In genomic region chr9:46013009-46013586, GRCm38 (mm10) we compare ENCODE assay signal across 8 mouse cellular contexts. TPM values are rescaled to one million over a fixed set of nuclear protein-coding genes. Genes with fewer than 3 reads are reported as not detected.
DNase-seq lines count a peak whose midpoint lies in the region; ATAC-seq lines count a peak whose summit lies in the region.

No protein-coding gene starts in this region.

- under 1% methylated on average over 46 of the region's 46 CpGs for WGBS in embryonic facial prominence, embryonic 10.5 days
- WGBS in heart, embryonic 16.5 days, result under 1% methylated on average over 46 of the region's 46 CpGs
- under 1% methylated on average over 44 of the region's 46 CpGs for WGBS in midbrain, embryonic 12.5 days

- H3K4me2 ChIP-seq in heart, embryonic 16.5 days (ENCODE audit: low read depth, low read length), result peak overlapping the region; percentile 60
- H3K4me2 ChIP-seq in midbrain, embryonic 12.5 days (replicated peaks), result peak overlapping the region; percentile 76

- peak; percentile 43 for ATAC-seq in heart, embryonic 16.5 days (replicated peaks; ENCODE audit: extremely low read depth, insufficient read depth, low FRiP score)
- ATAC-seq in midbrain, embryonic 12.5 days (ENCODE audit: low FRiP score, low read depth), result peak; percentile 77; the same call in 1 of the 2 replicates

- no peaks in the 10 kb centered on the region for H3K27me3 ChIP-seq in embryonic facial prominence, embryonic 10.5 days (replicated peaks; ENCODE audit: low read depth, poor library complexity, severe bottlenecking)
- no peaks in the 10 kb centered on the region for H3K27me3 ChIP-seq in heart, embryonic 16.5 days (ENCODE audit: control insufficient read depth, insufficient read depth, low read length)
- no peaks in the 10 kb centered on the region; the same call in 1 of the 2 replicates for H3K27me3 ChIP-seq in midbrain, embryonic 12.5 days

- H3K36me3 ChIP-seq in embryonic facial prominence, embryonic 10.5 days (replicated peaks), result peaks cover 2% of the 10 kb centered on the region; the same call in 1 of the 2 replicates
- no peaks in the 10 kb centered on the region for H3K36me3 ChIP-seq in heart, embryonic 16.5 days (ENCODE audit: control insufficient read depth, insufficient read depth)
- H3K36me3 ChIP-seq in midbrain, embryonic 12.5 days, result no peaks in the 10 kb centered on the region

- H3K4me3 ChIP-seq in embryonic facial prominence, embryonic 10.5 days, result peak overlapping the region; percentile 84
- H3K4me3 ChIP-seq in heart, embryonic 16.5 days (ENCODE audit: low read length), result peak overlapping the region; percentile 84
- H3K4me3 ChIP-seq in midbrain, embryonic 12.5 days, result peak overlapping the region; percentile 91

- H3K9ac ChIP-seq in heart, embryonic 16.5 days (ENCODE audit: low read length), result peak overlapping the region; percentile 88
- peak overlapping the region; percentile 98 for H3K9ac ChIP-seq in midbrain, embryonic 12.5 days (replicated peaks)

- DNase-seq in layer of hippocampus, adult 11-12 months (ENCODE audit: low spot score), result peak; percentile 32
- DNase-seq in layer of hippocampus, postnatal 14 days (ENCODE audit: low spot score in 2 of 2), result no peak
- DNase-seq in Muller cell, postnatal 12 days (ENCODE audit: inconsistent ontology term), result peak; percentile 56
- DNase-seq in embryonic facial prominence, embryonic 10.5 days (ENCODE audit: low spot score), result no peak
- peak; percentile 37 to 43 for DNase-seq in layer of hippocampus, postnatal 36 days
- DNase-seq in testis, postnatal 14 days (ENCODE audit: low spot score), result peak; percentile 83

- no peaks in the 10 kb centered on the region for H3K9me3 ChIP-seq in embryonic facial prominence, embryonic 10.5 days
- no peaks in the 10 kb centered on the region for H3K9me3 ChIP-seq in heart, embryonic 16.5 days (replicated peaks; ENCODE audit: control insufficient read depth, low read length)
- H3K9me3 ChIP-seq in midbrain, embryonic 12.5 days, result no peaks in the 10 kb centered on the region

- H3K27ac ChIP-seq in embryonic facial prominence, embryonic 10.5 days (replicated peaks), result peak overlapping the region; percentile 97
- H3K27ac ChIP-seq in heart, embryonic 16.5 days (ENCODE audit: low read length), result peak overlapping the region; percentile 88
- H3K27ac ChIP-seq in midbrain, embryonic 12.5 days (replicated peaks), result peak overlapping the region; percentile 90

- peaks cover 52% of the 10 kb centered on the region for H3K4me1 ChIP-seq in embryonic facial prominence, embryonic 10.5 days
- peaks cover 37% of the 10 kb centered on the region for H3K4me1 ChIP-seq in heart, embryonic 16.5 days (ENCODE audit: control insufficient read depth, insufficient read depth, low read length)
- H3K4me1 ChIP-seq in midbrain, embryonic 12.5 days, result peaks cover 46% of the 10 kb centered on the region

RNA-seq across cellular contexts. Expression of gene Sik3, which starts 0.5 kb away (rescaled TPM):
- total RNA-seq in layer of hippocampus, postnatal 14 days (2021), result 100 to 1,000 TPM; 104 to 118 TPM
- 8.4 and 9.9 TPM in 2 replicates for polyA plus RNA-seq in embryonic facial prominence, embryonic 10.5 days (2016; fragmentation: Nextera tagmentation; extraction: Ambion mirVana)
- polyA plus RNA-seq in heart, embryonic 16.5 days (2015; fragmentation: Nextera tagmentation; extraction: Ambion mirVana), result 5.1 and 6.7 TPM in 2 replicates
- total RNA-seq in layer of hippocampus, postnatal 36 days (2021), result 100 to 1,000 TPM; 129 to 141 TPM
- polyA plus RNA-seq in midbrain, embryonic 12.5 days (2016; fragmentation: Nextera tagmentation; extraction: Ambion mirVana), result 11.8 and 12.6 TPM in 2 replicates

RNA-seq across cellular contexts. Expression of gene Pafah1b2, which starts 0.6 kb away (rescaled TPM):
- 100 to 1,000 TPM; 196 to 238 TPM for total RNA-seq in layer of hippocampus, postnatal 14 days (2021)
- 261 and 262 TPM in 2 replicates for polyA plus RNA-seq in embryonic facial prominence, embryonic 10.5 days (2016; fragmentation: Nextera tagmentation; extraction: Ambion mirVana)
- 110 and 131 TPM in 2 replicates for polyA plus RNA-seq in heart, embryonic 16.5 days (2015; fragmentation: Nextera tagmentation; extraction: Ambion mirVana)
- total RNA-seq in layer of hippocampus, postnatal 36 days (2021), result 100 to 1,000 TPM; 227 to 234 TPM
- polyA plus RNA-seq in midbrain, embryonic 12.5 days (2016; fragmentation: Nextera tagmentation; extraction: Ambion mirVana), result 291 and 326 TPM in 2 replicates

RNA-seq across cellular contexts. Expression of gene Sidt2, which starts 58.0 kb away (rescaled TPM):
- total RNA-seq in layer of hippocampus, postnatal 14 days (2021), result 100 to 1,000 TPM; 112 to 121 TPM
- 24.7 and 27.4 TPM in 2 replicates for polyA plus RNA-seq in embryonic facial prominence, embryonic 10.5 days (2016; fragmentation: Nextera tagmentation; extraction: Ambion mirVana)
- 36.9 and 38.3 TPM in 2 replicates for polyA plus RNA-seq in heart, embryonic 16.5 days (2015; fragmentation: Nextera tagmentation; extraction: Ambion mirVana)
- 10 to 100 TPM; 77.5 to 82.1 TPM for total RNA-seq in layer of hippocampus, postnatal 36 days (2021)
- polyA plus RNA-seq in midbrain, embryonic 12.5 days (2016; fragmentation: Nextera tagmentation; extraction: Ambion mirVana), result 36.0 and 36.4 TPM in 2 replicates

Comparison
In these comparisons a context has a peak if more than half of its experiments do, and no peak if none do; other contexts are left out.
1. DNase-seq: peak in layer of hippocampus, adult 11-12 months (single experiment), Muller cell, postnatal 12 days (single experiment), layer of hippocampus, postnatal 36 days (2 of 2) and testis, postnatal 14 days (single experiment); none in layer of hippocampus, postnatal 14 days (0 of 2) and embryonic facial prominence, embryonic 10.5 days (single experiment).
2. Peak in every context shown above with its lines, with median percentiles within 50 percentile points of each other: H3K27ac ChIP-seq and H3K4me3 ChIP-seq.